ENCODE assay signal across 17 mouse cellular contexts in genomic region chr9:47839692-47840025, GRCm38 (mm10).
DNase-seq lines count a peak whose midpoint lies in the region; ATAC-seq and TF ChIP-seq lines count a peak whose summit lies in the region.
"Had no signal": no experiment of that assay in that cellular context is flagged by ENCODE, and none has a peak within 500 bp of the region (broad histone marks: within the 10 kb centered on the region; RNA-seq: fewer than 3 reads in every experiment).

No protein-coding gene starts in this region.

- peaks cover 10% of the 10 kb centered on the region; the same call in 1 of the 2 replicates for H3K36me3 ChIP-seq in forebrain, embryonic 13.5 days (ENCODE audit: poor library complexity, severe bottlenecking)
- no peaks in the 10 kb centered on the region; the same call in 1 of the 2 replicates for H3K36me3 ChIP-seq in forebrain, postnatal 0 days (ENCODE audit: insufficient read depth)
- no peaks in the 10 kb centered on the region for H3K36me3 ChIP-seq in lung, embryonic 16.5 days (ENCODE audit: control insufficient read depth, insufficient read depth, low read length)
- H3K36me3 ChIP-seq in hindbrain, postnatal 0 days (ENCODE audit: insufficient read depth, low read length): no peaks in the 10 kb centered on the region
- H3K36me3 ChIP-seq: hindbrain, embryonic 15.5 days; liver, embryonic 15.5 days; stomach, embryonic 15.5 days had no signal

- TF ChIP-seq CTCF in forebrain, postnatal 0 days (IDR thresholded peaks at IDR 0.05; ENCODE audit: low read depth): no peak
- no peak for TF ChIP-seq CTCF in lung, adult 2 months (IDR thresholded peaks at IDR 0.05; ENCODE audit: insufficient read depth, low read length)
- TF ChIP-seq CTCF in cortical plate, adult 2 months (IDR thresholded peaks at IDR 0.05; ENCODE audit: extremely low read depth, insufficient read depth, low read length): no peak
- no peak for TF ChIP-seq CTCF in hindbrain, postnatal 0 days (IDR thresholded peaks at IDR 0.05; ENCODE audit: low read depth)

- no peak for DNase-seq in forebrain, postnatal 0 days
- no peak for DNase-seq in lung, adult 2 months
- DNase-seq in hindbrain, postnatal 0 days (ENCODE audit: low spot score): no peak
- DNase-seq in urinary bladder, postnatal 25 days (ENCODE audit: low spot score): no peak
- DNase-seq: adrenal gland, adult 2 months; gastrocnemius, adult 2 months; heart, adult 18-20 months; kidney, adult 2 months; spleen, adult 18-20 months; thymus, postnatal 14 days had no signal

- peaks cover 28% of the 10 kb centered on the region for H3K4me1 ChIP-seq in forebrain, embryonic 13.5 days
- peaks cover 3% of the 10 kb centered on the region; the same call in 1 of the 2 replicates for H3K4me1 ChIP-seq in forebrain, postnatal 0 days (ENCODE audit: insufficient read depth)
- no peaks in the 10 kb centered on the region; the same call in 1 of the 2 replicates for H3K4me1 ChIP-seq in lung, embryonic 16.5 days (replicated peaks; ENCODE audit: control insufficient read depth, insufficient read depth, low read length)
- no peaks in the 10 kb centered on the region for H3K4me1 ChIP-seq in lung, adult 2 months (ENCODE audit: control insufficient read depth, insufficient read depth, low read length)
- H3K4me1 ChIP-seq in cortical plate, adult 2 months (ENCODE audit: control insufficient read depth, insufficient read depth, low read length): peaks cover 1% of the 10 kb centered on the region; the same call in 1 of the 2 replicates
- H3K4me1 ChIP-seq in hindbrain, postnatal 0 days (ENCODE audit: insufficient read depth, low read length): peaks cover 5% of the 10 kb centered on the region; the same call in 1 of the 2 replicates
- H3K4me1 ChIP-seq: liver, embryonic 15.5 days; stomach, embryonic 15.5 days had no signal

- H3K27ac ChIP-seq in forebrain, embryonic 13.5 days: no peak overlapping the region; the same call in 1 of the 2 replicates
- no peak overlapping the region for H3K27ac ChIP-seq in forebrain, postnatal 0 days (ENCODE audit: low read depth, low read length)
- no peak overlapping the region for H3K27ac ChIP-seq in lung, embryonic 16.5 days (ENCODE audit: low read length)
- 0 out of 2 replicates have a peak overlapping the region, but pooled peaks have one; percentile 3 for H3K27ac ChIP-seq in cortical plate, adult 2 months (ENCODE audit: insufficient read depth, low read length)
- H3K27ac ChIP-seq in hindbrain, postnatal 0 days: no peak overlapping the region
- H3K27ac ChIP-seq: gastrocnemius, adult 2 months; hindbrain, embryonic 15.5 days; liver, embryonic 15.5 days; stomach, embryonic 15.5 days had no signal

- H3K9me3 ChIP-seq in forebrain, embryonic 13.5 days (replicated peaks): no peaks in the 10 kb centered on the region
- H3K9me3 ChIP-seq in forebrain, postnatal 0 days (ENCODE audit: low read length): no peaks in the 10 kb centered on the region
- no peaks in the 10 kb centered on the region for H3K9me3 ChIP-seq in lung, embryonic 16.5 days (ENCODE audit: control insufficient read depth, low read length)
- no peaks in the 10 kb centered on the region for H3K9me3 ChIP-seq in hindbrain, postnatal 0 days (ENCODE audit: low read length)
- H3K9me3 ChIP-seq: hindbrain, embryonic 15.5 days; liver, embryonic 15.5 days; stomach, embryonic 15.5 days had no signal

- H3K4me2 ChIP-seq in forebrain, embryonic 13.5 days: no peak overlapping the region
- H3K4me2 ChIP-seq in forebrain, postnatal 0 days (ENCODE audit: low read depth): no peak overlapping the region
- no peak overlapping the region for H3K4me2 ChIP-seq in lung, embryonic 16.5 days (ENCODE audit: low read depth, low read length)
- no peak overlapping the region for H3K4me2 ChIP-seq in hindbrain, postnatal 0 days (ENCODE audit: low read depth, low read length)
- H3K4me2 ChIP-seq: hindbrain, embryonic 15.5 days; liver, embryonic 15.5 days; stomach, embryonic 15.5 days had no signal

- no peak overlapping the region for H3K4me3 ChIP-seq in forebrain, embryonic 13.5 days
- no peak overlapping the region for H3K4me3 ChIP-seq in forebrain, postnatal 0 days (ENCODE audit: low read depth, low read length)
- no peak overlapping the region for H3K4me3 ChIP-seq in lung, embryonic 16.5 days (ENCODE audit: low read length)
- H3K4me3 ChIP-seq in lung, adult 2 months (replicated peaks; ENCODE audit: extremely low read depth, low read depth, low read length): no peak overlapping the region
- no peak overlapping the region for H3K4me3 ChIP-seq in cortical plate, adult 2 months (ENCODE audit: insufficient read depth, low read length)
- H3K4me3 ChIP-seq in hindbrain, postnatal 0 days (ENCODE audit: low read length): no peak overlapping the region
- H3K4me3 ChIP-seq: gastrocnemius, adult 2 months; hindbrain, embryonic 15.5 days; liver, embryonic 15.5 days; stomach, embryonic 15.5 days had no signal

- WGBS in forebrain, embryonic 13.5 days: 70% methylated on average over 10 of the region's 10 CpGs
- 77% methylated on average over 10 of the region's 10 CpGs for WGBS in forebrain, postnatal 0 days
- WGBS in lung, embryonic 16.5 days: 63% methylated on average over 10 of the region's 10 CpGs
- WGBS in lung, adult 2 months: 74% methylated on average over 10 of the region's 10 CpGs
- WGBS in hindbrain, postnatal 0 days: 72% methylated on average over 10 of the region's 10 CpGs

- peak; percentile 31; the same call in 1 of the 2 replicates for ATAC-seq in forebrain, embryonic 13.5 days
- no peak for ATAC-seq in forebrain, postnatal 0 days
- ATAC-seq in lung, embryonic 16.5 days (ENCODE audit: low read depth): peak; percentile 66
- ATAC-seq in hindbrain, postnatal 0 days: peak; percentile 18; the same call in 1 of the 2 replicates

- H3K27me3 ChIP-seq in forebrain, embryonic 13.5 days: peaks cover 6% of the 10 kb centered on the region; the same call in 1 of the 2 replicates
- no peaks in the 10 kb centered on the region for H3K27me3 ChIP-seq in forebrain, postnatal 0 days (ENCODE audit: insufficient read depth, low read length)
- H3K27me3 ChIP-seq in lung, embryonic 16.5 days (ENCODE audit: control insufficient read depth, insufficient read depth, low read depth, low read length): no peaks in the 10 kb centered on the region
- no peaks in the 10 kb centered on the region for H3K27me3 ChIP-seq in hindbrain, postnatal 0 days (ENCODE audit: insufficient read depth, low read length)
- H3K27me3 ChIP-seq: CH12.LX; hindbrain, embryonic 15.5 days; liver, embryonic 15.5 days; stomach, embryonic 15.5 days had no signal

- TF ChIP-seq POLR2A in lung, adult 2 months (IDR thresholded peaks at IDR 0.05; ENCODE audit: borderline replicate concordance, extremely low read depth, low read depth, low read length): no peak
- TF ChIP-seq POLR2A in cortical plate, adult 2 months (IDR thresholded peaks at IDR 0.05; ENCODE audit: extremely low read depth, insufficient read depth, low read length): no peak

- no peak overlapping the region for H3K9ac ChIP-seq in forebrain, embryonic 13.5 days
- H3K9ac ChIP-seq in forebrain, postnatal 0 days: no peak overlapping the region
- H3K9ac ChIP-seq in lung, embryonic 16.5 days (ENCODE audit: low read length): no peak overlapping the region
- no peak overlapping the region for H3K9ac ChIP-seq in hindbrain, postnatal 0 days (replicated peaks; ENCODE audit: low read length)
- H3K9ac ChIP-seq: hindbrain, embryonic 15.5 days; liver, embryonic 15.5 days; stomach, embryonic 15.5 days had no signal
